Mouse (Mus musculus): ENCODE results near the gene Btbd9. TPM values are rescaled to one million over a fixed set of nuclear protein-coding genes. Genes with fewer than 3 reads are reported as not detected.
A peak's percentile ranks its signal among the peaks of the same experiment; 100 is the strongest.

Gene Btbd9
- total and polyA plus RNA-seq, 2 experiments: 12.7 to 12.8 TPM

GRCm38 (mm10) chr17:30262943-30263342, 313.3 kb downstream of the Btbd9 start:
- Histone ChIP-seq H3K9ac (ENCODE audit: low read depth, low read length) (no peak overlapping the region), H3K27ac (replicated peaks; ENCODE audit: insufficient read depth, low read depth, low read length) (no peak overlapping the region), H3K27me3 (ENCODE audit: control insufficient read depth, insufficient read depth, low read length) (no peaks in the 10 kb centered on the region), H3K79me2 (ENCODE audit: control insufficient read depth, insufficient read depth, low read length) (no peaks in the 10 kb centered on the region), H3K36me3 (ENCODE audit: control insufficient read depth, insufficient read depth, low read length) (no peaks in the 10 kb centered on the region), H3K4me1 (ENCODE audit: control insufficient read depth, insufficient read depth, low read length) (peaks cover 8% of the 10 kb centered on the region; the same call in 1 of the 2 replicates), H3K4me3 (ENCODE audit: insufficient read depth, low read depth, low read length) (no peak overlapping the region)
- 90% methylated on average over 6 of the region's 6 CpGs for WGBS
- DNase-seq (ENCODE audit: extremely low read depth, low read depth, low spot score): no peak
- TF ChIP-seq CTCF (IDR thresholded peaks at IDR 0.05; ENCODE audit: low read depth, low read length) (no peak), POLR2A (IDR thresholded peaks at IDR 0.05; ENCODE audit: extremely low read depth, insufficient read depth, low read length) (no peak)

- Histone ChIP-seq H3K27me3 (ENCODE audit: control insufficient read depth, insufficient read depth, low read length) (no peaks in the 10 kb centered on the region), H3K4me3 (ENCODE audit: insufficient read depth, low read depth, low read length) (no peak overlapping the region), H3K36me3 (ENCODE audit: control insufficient read depth, insufficient read depth, low read length) (no peaks in the 10 kb centered on the region), H3K9ac (ENCODE audit: low read depth, low read length) (no peak overlapping the region), H3K79me2 (ENCODE audit: control insufficient read depth, insufficient read depth, low read length) (no peaks in the 10 kb centered on the region), H3K27ac (replicated peaks; ENCODE audit: insufficient read depth, low read depth, low read length) (no peak overlapping the region), H3K4me1 (ENCODE audit: control insufficient read depth, insufficient read depth, low read length) (peaks cover 8% of the 10 kb centered on the region; the same call in 1 of the 2 replicates)
- DNase-seq (ENCODE audit: extremely low read depth, low read depth, low spot score): peak; percentile 63
- WGBS: 76% methylated on average over 4 of the region's 4 CpGs
- no peak for TF ChIP-seq POLR2A (IDR thresholded peaks at IDR 0.05; ENCODE audit: extremely low read depth, insufficient read depth, low read length)
- TF ChIP-seq CTCF (IDR thresholded peaks at IDR 0.05; ENCODE audit: low read depth, low read length): no peak
Measured at GRCm38 (mm10) chr17:30262440-30262839, 313.8 kb downstream of the Btbd9 start.

GRCm38 (mm10) chr17:30261983-30262340, 314.3 kb downstream of the Btbd9 start:
- Histone ChIP-seq H3K4me1 (ENCODE audit: control insufficient read depth, insufficient read depth, low read length) (peaks cover 8% of the 10 kb centered on the region; the same call in 1 of the 2 replicates), H3K36me3 (ENCODE audit: control insufficient read depth, insufficient read depth, low read length) (no peaks in the 10 kb centered on the region)
- TF ChIP-seq POLR2A (IDR thresholded peaks at IDR 0.05; ENCODE audit: extremely low read depth, insufficient read depth, low read length) (no peak), CTCF (IDR thresholded peaks at IDR 0.05; ENCODE audit: low read depth, low read length) (no peak)

GRCm38 (mm10) chr17:30261307-30261982, 314.8 kb downstream of the Btbd9 start:
- H3K27ac ChIP-seq (replicated peaks; ENCODE audit: insufficient read depth, low read depth, low read length): no peak overlapping the region
- H3K79me2 ChIP-seq (ENCODE audit: control insufficient read depth, insufficient read depth, low read length): no peaks in the 10 kb centered on the region
- H3K36me3 ChIP-seq (ENCODE audit: control insufficient read depth, insufficient read depth, low read length): no peaks in the 10 kb centered on the region
- no peak overlapping the region for H3K9ac ChIP-seq (ENCODE audit: low read depth, low read length)
- no peak for TF ChIP-seq CTCF (IDR thresholded peaks at IDR 0.05; ENCODE audit: low read depth, low read length)
- H3K4me1 ChIP-seq (ENCODE audit: control insufficient read depth, insufficient read depth, low read length): peaks cover 8% of the 10 kb centered on the region; the same call in 1 of the 2 replicates
- H3K4me3 ChIP-seq (ENCODE audit: insufficient read depth, low read depth, low read length): no peak overlapping the region
- no peaks in the 10 kb centered on the region for H3K27me3 ChIP-seq (ENCODE audit: control insufficient read depth, insufficient read depth, low read length)
- 42% methylated on average over 10 of the region's 10 CpGs for WGBS
- DNase-seq (ENCODE audit: extremely low read depth, low read depth, low spot score): peak; percentile 33

More at GRCm38 (mm10) chr17:30261983-30262340, 314.3 kb downstream of the Btbd9 start:
- 83% methylated on average over 3 of the region's 3 CpGs for WGBS
- Histone ChIP-seq H3K27ac (replicated peaks; ENCODE audit: insufficient read depth, low read depth, low read length) (no peak overlapping the region), H3K79me2 (ENCODE audit: control insufficient read depth, insufficient read depth, low read length) (no peaks in the 10 kb centered on the region), H3K4me3 (ENCODE audit: insufficient read depth, low read depth, low read length) (no peak overlapping the region), H3K27me3 (ENCODE audit: control insufficient read depth, insufficient read depth, low read length) (no peaks in the 10 kb centered on the region), H3K9ac (ENCODE audit: low read depth, low read length) (no peak overlapping the region)
- no peak for DNase-seq (ENCODE audit: extremely low read depth, low read depth, low spot score)

- WGBS: 69% methylated on average over 6 of the region's 6 CpGs
Measured at GRCm38 (mm10) chr17:30260641-30261306, 315.5 kb downstream of the Btbd9 start.

GRCm38 (mm10) chr17:30259938-30260337, 316.4 kb downstream of the Btbd9 start:
- H3K27ac ChIP-seq (replicated peaks; ENCODE audit: insufficient read depth, low read depth, low read length): no peak overlapping the region
- peaks cover 8% of the 10 kb centered on the region; the same call in 1 of the 2 replicates for H3K4me1 ChIP-seq (ENCODE audit: control insufficient read depth, insufficient read depth, low read length)
- H3K9ac ChIP-seq (ENCODE audit: low read depth, low read length): no peak overlapping the region
- H3K79me2 ChIP-seq (ENCODE audit: control insufficient read depth, insufficient read depth, low read length): no peaks in the 10 kb centered on the region
- no peaks in the 10 kb centered on the region for H3K36me3 ChIP-seq (ENCODE audit: control insufficient read depth, insufficient read depth, low read length)
- DNase-seq (ENCODE audit: extremely low read depth, low read depth, low spot score): no peak
- TF ChIP-seq POLR2A (IDR thresholded peaks at IDR 0.05; ENCODE audit: extremely low read depth, insufficient read depth, low read length): no peak
- TF ChIP-seq CTCF (IDR thresholded peaks at IDR 0.05; ENCODE audit: low read depth, low read length): no peak
- H3K4me3 ChIP-seq (ENCODE audit: insufficient read depth, low read depth, low read length): no peak overlapping the region
- H3K27me3 ChIP-seq (ENCODE audit: control insufficient read depth, insufficient read depth, low read length): no peaks in the 10 kb centered on the region
- WGBS: 84% methylated on average over 6 of the region's 6 CpGs

More at GRCm38 (mm10) chr17:30260641-30261306, 315.5 kb downstream of the Btbd9 start:
- Histone ChIP-seq H3K27ac (replicated peaks; ENCODE audit: insufficient read depth, low read depth, low read length) (no peak overlapping the region), H3K4me1 (ENCODE audit: control insufficient read depth, insufficient read depth, low read length) (peaks cover 8% of the 10 kb centered on the region; the same call in 1 of the 2 replicates), H3K9ac (ENCODE audit: low read depth, low read length) (no peak overlapping the region), H3K27me3 (ENCODE audit: control insufficient read depth, insufficient read depth, low read length) (no peaks in the 10 kb centered on the region), H3K36me3 (ENCODE audit: control insufficient read depth, insufficient read depth, low read length) (no peaks in the 10 kb centered on the region), H3K4me3 (ENCODE audit: insufficient read depth, low read depth, low read length) (no peak overlapping the region), H3K79me2 (ENCODE audit: control insufficient read depth, insufficient read depth, low read length) (no peaks in the 10 kb centered on the region)
- TF ChIP-seq POLR2A (IDR thresholded peaks at IDR 0.05; ENCODE audit: extremely low read depth, insufficient read depth, low read length) (no peak), CTCF (IDR thresholded peaks at IDR 0.05; ENCODE audit: low read depth, low read length) (no peak)
- no peak for DNase-seq (ENCODE audit: extremely low read depth, low read depth, low spot score)
